Mouse (Mus musculus) left cerebral cortex, adult 9 months (tissue): ENCODE data around the gene Fam234a.
"Not testable (repeated sequence)": the region's sequence is repeated elsewhere in the genome, so short reads cannot be mapped to it uniquely, and the experiment has no call there.

ENCODE experiments used
- DNase-seq, 2 experiments: peaks; one replicate each; pipeline ENCODE4 v3.0.0; 2022; ENCODE audit warnings: low spot score in 2 of 2

Gene Fam234a

GRCm38 (mm10) chr17:26234386-26234785, 9.7 kb downstream of the Fam234a start:
- no peak for DNase-seq

DNA sequence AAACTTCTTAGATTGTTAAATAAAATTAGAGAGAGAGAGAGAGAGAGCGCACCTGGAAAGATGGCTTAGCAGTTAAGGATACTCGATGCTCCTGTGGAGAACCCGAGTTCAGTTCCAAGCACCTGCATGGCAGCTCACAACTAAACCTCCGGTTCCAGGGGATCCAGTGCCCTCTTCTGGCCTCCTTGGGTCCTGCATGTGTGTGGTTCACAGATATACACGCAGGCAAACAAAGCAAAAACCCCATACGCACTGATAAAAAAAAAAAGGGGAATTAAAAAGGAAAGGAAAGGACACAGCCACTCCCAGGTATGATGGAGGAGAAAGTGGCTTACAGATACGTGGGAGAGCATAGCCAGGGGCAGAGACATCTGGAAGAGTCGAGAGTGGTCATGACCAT, 11.2 kb downstream of the Fam234a start:
- DNase-seq, result no peak

GRCm38 (mm10) chr17:26231156-26231555, 12.9 kb downstream of the Fam234a start:
- no peak for DNase-seq

DNA sequence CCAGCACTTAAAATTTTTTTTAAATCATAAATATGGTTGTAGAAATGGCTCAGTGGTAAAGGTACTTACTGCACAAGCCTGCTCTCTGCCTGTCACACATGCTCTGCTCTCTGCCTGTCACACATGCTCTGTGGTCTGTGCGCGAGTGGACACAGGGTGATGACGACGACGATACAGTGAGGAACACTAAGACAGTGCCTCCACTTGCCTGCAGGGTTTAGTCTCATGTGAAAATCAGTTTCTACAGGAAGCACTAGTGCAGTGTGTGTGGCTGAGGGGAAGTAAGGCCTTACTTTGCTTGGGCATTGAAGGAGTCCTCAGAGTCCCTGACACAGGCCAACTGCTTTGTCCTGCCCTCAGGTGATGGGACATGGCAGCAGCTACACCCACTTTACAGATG, 14.3 kb downstream of the Fam234a start:
- no peak for DNase-seq

DNA sequence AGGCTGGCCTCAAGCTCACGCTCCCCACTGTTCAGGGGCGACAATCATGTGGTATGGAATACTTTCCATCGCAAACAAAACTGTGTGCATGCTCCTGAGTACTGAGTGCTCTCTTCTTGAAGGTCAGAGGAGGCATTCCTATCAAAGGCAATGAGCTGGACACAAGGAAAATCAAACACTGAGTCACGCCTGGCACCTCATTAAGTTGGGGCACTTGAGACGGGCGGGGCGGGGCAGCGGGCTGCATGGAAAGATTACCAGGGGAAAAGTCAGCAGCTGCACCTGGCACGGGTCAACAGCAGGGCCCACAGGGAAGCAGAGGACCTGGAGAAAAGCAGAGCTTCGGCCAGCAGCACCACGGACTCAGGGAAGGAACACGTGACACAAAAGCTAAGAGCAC, 18.9 kb downstream of the Fam234a start:
- no peak for DNase-seq

GRCm38 (mm10) chr17:26221508-26221907, 22.5 kb downstream of the Fam234a start:
- no peak for DNase-seq

DNA sequence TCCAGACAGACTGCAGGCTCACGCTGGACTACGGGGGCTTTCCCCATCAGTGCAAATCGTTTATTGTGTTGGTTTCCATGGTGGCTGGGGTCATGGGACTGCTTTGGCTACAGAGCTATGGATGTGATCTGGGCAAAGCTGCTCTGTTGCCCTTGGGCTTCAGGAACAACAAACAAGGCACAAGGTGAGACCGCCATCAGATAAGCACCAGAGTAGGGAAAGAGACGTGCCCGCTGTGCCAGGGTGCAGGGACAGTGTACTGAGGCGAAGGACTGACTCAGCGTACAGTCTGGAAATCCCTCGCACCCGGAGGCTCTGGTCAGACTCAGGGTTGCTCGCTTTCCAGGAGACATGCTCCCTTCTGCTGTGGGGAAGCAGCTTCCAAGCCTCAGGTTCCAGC, 31.4 kb downstream of the Fam234a start:
- no peak for DNase-seq

DNA sequence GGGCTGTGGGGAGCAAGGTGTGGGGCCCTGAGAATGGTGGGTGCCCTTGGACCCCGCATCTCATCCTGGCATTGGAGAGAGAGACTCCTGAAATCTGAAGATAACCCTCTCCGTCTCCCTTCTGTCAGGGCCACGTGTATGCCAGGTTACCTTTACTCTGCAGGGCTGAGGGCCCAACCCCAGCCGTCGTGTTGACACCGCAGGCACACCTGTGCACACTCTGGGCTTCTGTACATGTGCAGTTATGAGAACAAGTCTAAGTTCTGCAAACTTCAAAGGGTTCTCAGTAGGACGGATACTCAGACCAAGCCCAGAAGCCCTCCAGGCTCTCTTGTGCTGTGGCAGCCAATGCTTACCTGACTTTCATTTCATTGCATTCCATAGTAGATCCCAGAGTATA, 31.8 kb downstream of the Fam234a start:
- DNase-seq, result no peak

DNA sequence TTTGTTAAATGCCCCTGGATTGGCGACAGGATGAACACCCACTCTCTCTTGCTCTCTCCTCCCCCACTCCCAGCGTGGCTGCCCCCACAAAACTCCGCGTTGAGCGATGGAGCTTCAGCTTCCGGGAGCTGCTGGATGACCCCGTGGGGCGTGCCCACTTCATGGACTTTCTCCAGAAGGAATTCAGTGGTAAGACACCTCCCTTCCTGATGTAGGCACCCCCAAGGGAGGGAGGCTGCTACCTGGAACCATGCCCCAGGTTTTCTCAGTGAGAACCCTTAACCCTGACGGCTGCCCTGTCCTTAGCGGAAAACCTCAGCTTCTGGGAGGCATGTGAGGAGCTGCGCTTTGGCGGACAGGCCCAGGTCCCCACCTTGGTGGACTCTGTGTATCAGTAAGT, 36.4 kb downstream of the Fam234a start, which contains the start of gene Arhgdig:
TSS of gene Arhgdig (minus strand) at position 101 of the 400 bp plus-strand sequence.
- no peak for DNase-seq

DNA sequence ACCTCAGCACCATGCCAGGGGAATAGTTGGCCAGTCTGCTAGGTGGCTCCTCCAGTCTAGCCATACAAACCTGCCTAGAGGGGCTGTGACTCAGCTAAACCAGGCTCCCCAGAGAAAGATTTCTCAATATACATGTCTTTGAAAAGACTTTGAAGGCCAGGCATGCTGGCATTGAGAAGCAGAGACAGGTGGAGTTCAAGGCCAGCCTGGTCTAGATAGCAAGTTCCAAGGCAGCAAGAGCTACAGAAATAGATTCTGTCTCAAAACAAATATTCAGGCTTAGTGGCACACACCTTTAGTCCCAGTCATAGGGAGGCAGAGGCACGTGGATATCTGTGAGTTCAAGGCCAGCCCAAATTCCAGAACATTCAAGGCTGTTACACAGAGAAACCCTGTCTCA, 37.6 kb downstream of the Fam234a start:
- DNase-seq, result no peak

GRCm38 (mm10) chr17:26204766-26205165, 39.3 kb downstream of the Fam234a start:
- no peak for DNase-seq

DNA sequence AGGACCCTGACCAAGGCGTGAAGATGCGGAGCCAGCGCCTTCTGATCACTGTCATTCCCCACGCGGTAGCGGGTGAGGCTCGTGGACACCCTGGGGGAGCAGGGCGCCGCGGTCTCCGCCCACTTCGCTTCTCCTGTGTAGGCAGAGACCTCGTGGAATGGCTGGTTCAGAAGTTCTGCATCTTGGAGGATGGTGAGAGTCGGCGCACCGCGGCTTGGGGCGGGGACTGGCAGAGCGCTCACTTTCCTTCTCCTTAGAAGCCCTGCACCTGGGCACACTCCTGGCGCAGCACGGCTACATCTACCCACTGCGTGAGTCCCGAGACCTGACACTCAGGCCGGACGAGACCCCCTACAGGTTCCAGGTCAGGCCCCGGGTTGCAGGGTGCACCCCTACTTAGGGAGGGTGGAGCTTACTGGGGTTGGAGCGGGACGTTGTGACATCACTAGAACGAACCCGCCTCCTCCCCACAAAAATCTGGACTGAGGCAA, 40.7 kb downstream of the Fam234a start:
- peak; percentile 58 to 69 for DNase-seq

GRCm38 (mm10) chr17:26202737-26203136, 41.3 kb downstream of the Fam234a start, which contains the start of gene Rgs11:
Gene Rgs11 (plus strand): TSS chr17:26202951.
- DNase-seq, result peak in 1 of 2 experiments; percentile 36

DNA sequence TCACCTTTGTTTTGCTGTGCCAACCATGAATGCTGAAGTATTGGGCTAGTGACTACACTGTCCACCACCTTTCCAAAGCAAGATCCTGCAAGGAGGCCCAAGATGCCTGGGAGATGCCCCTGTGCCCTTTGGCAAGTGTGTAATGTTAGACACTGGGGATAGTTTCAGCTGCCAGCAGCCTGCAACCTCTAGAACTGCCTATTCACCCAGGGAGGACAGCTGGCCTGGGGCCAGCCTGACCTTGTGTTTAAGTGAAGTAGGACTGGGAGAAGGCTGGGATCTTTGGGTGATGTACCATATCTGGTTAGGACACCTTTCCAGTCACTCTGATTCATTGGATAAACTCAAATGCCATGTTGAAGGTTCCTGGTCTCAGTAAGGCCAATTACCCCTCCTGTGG, 42.0 kb downstream of the Fam234a start:
- no peak for DNase-seq

DNA sequence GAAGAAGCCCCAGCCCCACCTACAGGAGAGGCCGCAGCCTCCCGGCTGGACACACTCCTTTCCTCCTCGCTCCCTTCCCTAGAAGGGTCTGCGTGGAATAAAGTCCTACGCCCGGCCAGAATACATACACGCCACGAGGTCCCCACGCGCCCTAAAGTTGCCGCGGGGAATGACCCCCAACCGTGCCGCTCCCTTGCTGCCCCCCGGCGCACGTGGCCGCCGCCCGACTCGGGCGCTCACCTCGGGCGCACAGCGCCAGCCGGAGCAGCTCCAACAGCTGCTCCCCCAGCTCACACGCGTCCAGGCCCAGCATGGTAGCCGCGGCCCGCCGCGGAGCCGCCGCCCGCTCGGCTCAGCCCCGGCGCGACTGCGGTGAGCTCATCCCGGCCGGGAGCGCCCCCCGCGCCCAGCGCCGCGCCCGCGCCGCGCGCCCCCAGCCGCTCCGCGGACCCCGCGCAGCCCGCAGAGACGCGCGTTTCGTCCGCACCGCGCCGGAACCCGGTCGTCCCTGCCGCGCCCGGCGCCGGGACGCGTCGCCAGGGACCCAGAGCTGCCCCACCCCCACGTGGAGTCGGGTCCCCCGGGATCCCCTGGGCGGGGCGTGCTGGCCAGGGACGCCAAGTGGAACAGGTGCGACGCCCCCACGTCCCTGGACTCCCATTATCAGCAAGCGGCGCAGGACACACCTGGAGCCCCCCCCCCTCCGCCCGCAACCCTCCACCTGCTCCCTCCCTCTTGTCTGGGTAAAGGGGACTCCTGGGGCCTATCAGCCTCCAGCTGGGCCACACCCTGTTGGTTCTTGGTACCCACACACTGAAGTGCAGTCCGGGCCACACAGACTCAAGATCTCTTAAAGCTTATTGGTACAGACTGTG, 43.0 kb downstream of the Fam234a start:
- DNase-seq, result no peak

- DNase-seq, result no peak
These were observed 45.1 kb downstream of the Fam234a start, which contains the start of gene Pdia2 for GRCm38 (mm10) chr17:26198892-26199291. Gene Pdia2 (minus strand): TSS chr17:26199087.

GRCm38 (mm10) chr17:26192481-26193190, 51.4 kb downstream of the Fam234a start:
- no peak for DNase-seq

DNA sequence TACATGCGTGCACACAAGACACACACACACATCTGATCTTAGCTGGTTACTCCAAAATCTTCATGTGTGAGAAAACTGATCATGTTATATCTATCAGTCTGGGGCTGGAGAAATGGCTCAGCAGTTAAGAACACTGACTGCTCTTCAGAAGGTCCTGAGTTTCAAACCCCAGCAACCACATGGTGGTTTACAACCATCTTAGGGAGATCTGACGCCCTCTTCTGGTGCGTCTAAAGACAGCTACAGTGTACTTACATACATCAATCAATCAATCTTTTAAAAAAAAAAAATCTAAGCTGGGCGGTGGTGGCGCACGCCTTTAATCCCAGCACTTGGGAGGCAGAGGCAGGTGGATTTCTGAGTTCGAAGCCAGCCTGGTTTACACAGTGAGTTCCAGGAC, 52.6 kb downstream of the Fam234a start:
- DNase-seq, result not testable (repeated sequence)

DNA sequence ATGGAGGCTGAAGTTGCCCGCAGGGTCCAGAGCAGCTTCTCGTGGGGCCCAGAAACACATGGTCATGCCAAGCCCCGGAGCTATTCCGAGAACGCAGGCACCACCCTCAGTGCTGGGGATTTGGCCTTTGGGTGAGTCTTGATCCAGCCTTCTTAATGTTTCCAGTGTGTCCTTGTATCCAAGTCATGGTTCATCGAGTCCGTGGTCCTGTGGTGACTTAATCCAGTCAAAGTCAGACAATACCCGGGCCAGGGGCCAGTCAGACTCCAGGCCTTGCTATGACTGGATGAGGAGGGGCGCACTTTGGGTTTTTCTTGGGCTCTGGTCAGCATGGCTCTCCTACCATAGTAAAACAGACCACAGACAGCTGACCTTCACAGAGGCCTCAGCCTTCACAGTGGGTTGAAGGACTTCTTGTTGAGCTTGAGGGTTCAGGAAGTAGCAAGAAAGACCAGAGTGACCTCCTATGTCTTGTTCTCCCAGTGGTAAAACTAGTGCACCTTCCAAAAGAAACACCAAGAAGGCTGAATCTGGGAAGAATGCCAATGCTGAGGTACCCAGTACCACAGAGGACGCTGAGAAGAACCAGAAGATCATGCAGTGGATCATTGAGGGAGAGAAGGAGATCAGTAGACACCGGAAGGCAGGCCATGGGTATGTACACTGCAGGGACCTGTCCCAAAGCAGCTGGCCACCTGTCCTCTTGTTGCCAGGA, 55.8 kb downstream of the Fam234a start:
- DNase-seq, result no peak

DNA sequence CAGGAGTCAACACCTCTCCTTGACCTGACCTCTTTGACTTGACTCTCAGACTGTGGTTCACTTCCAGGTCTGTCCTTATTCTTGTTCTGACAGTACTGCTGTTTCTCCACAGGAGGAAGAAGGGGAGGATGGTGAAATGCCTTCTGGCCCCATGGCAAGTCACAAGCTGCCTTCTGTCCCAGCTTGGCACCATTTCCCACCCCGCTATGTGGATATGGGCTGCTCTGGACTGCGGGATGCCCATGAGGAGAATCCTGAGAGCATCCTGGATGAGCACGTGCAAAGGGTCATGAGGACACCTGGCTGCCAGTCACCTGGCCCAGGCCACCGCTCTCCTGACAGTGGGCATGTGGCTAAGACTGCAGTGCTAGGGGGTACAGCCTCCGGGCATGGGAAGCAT, 56.5 kb downstream of the Fam234a start:
- no peak for DNase-seq

GRCm38 (mm10) chr17:26181179-26181578, 62.9 kb downstream of the Fam234a start:
- DNase-seq, result no peak

- no peak for DNase-seq
These were observed 65.4 kb downstream of the Fam234a start for GRCm38 (mm10) chr17:26178611-26179010.
